8 mouse cellular contexts compared by ENCODE assay signal in the genomic region with DNA sequence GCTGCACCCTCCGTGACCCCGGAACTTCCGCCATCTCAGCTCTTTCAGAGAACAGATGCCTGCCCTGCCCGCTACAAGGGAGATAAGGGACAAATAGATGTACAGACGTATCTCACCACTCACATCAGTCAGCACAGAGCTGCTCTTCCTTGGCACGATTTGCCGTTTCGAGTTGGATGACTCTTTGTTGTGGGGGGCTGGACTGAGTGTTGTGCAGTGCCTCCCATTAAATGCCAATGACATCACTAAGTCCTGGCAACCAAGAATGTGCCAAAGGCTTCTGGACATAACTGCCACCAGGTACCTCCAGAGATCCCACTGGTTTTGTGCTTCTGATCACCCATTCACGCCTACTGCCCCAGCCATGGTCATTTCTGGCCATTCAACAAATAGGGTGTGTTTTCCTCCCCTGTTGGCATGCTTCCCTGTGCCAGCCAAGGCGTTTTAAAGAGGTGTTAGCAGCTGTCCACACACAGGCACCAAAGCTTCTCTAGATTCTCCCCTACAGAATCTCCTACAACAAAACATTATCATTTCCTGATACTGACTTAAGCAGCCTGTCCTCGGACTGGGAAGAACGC. TPM values are rescaled to one million over a fixed set of nuclear protein-coding genes. Genes with fewer than 3 reads are reported as not detected.
DNase-seq lines count a peak whose midpoint lies in the region; ATAC-seq and TF ChIP-seq lines count a peak whose summit lies in the region.

No protein-coding gene starts in this region.

- no peak for TF ChIP-seq CTCF in brain, embryonic 14.5 days (IDR thresholded peaks at IDR 0.05; ENCODE audit: borderline replicate concordance, extremely low read depth, insufficient read depth, insufficient read length)
- TF ChIP-seq CTCF in kidney, adult 2 months (conservative IDR thresholded peaks at IDR 0.05; ENCODE audit: insufficient read depth, insufficient read length, low read depth, low read length): no peak

- no peak overlapping the region for H3K27ac ChIP-seq in kidney, embryonic 15.5 days
- H3K27ac ChIP-seq in forebrain, embryonic 15.5 days (replicated peaks): no peak overlapping the region
- H3K27ac ChIP-seq in limb, embryonic 13.5 days: no peak overlapping the region
- H3K27ac ChIP-seq in neural tube, embryonic 12.5 days: no peak overlapping the region
- H3K27ac ChIP-seq in kidney, adult 2 months (ENCODE audit: insufficient read depth, low read depth, low read length): no peak overlapping the region

- peak overlapping the region; percentile 51 for H3K4me2 ChIP-seq in kidney, embryonic 15.5 days
- H3K4me2 ChIP-seq in forebrain, embryonic 15.5 days (replicated peaks): peak overlapping the region; percentile 32
- H3K4me2 ChIP-seq in limb, embryonic 13.5 days (replicated peaks): peak overlapping the region; percentile 55
- H3K4me2 ChIP-seq in neural tube, embryonic 12.5 days (replicated peaks): peak overlapping the region; percentile 49

- no peaks in the 10 kb centered on the region for H3K9me3 ChIP-seq in kidney, embryonic 15.5 days (replicated peaks)
- H3K9me3 ChIP-seq in forebrain, embryonic 15.5 days: no peaks in the 10 kb centered on the region
- peaks cover 4% of the 10 kb centered on the region; the same call in 1 of the 2 replicates for H3K9me3 ChIP-seq in limb, embryonic 13.5 days
- no peaks in the 10 kb centered on the region for H3K9me3 ChIP-seq in neural tube, embryonic 12.5 days

- H3K27me3 ChIP-seq in kidney, embryonic 15.5 days: peaks cover 9% of the 10 kb centered on the region
- H3K27me3 ChIP-seq in forebrain, embryonic 15.5 days: no peaks in the 10 kb centered on the region
- 0 out of 2 replicates have a peak, but pooled peaks cover 10% of the 10 kb centered on the region for H3K27me3 ChIP-seq in limb, embryonic 13.5 days
- no peaks in the 10 kb centered on the region for H3K27me3 ChIP-seq in neural tube, embryonic 12.5 days (replicated peaks)
- H3K27me3 ChIP-seq in kidney, adult 2 months (replicated peaks; ENCODE audit: control insufficient read depth, insufficient read depth, low read length): no peaks in the 10 kb centered on the region

- DNase-seq in kidney, adult 9 months: no peak
- DNase-seq in brain, embryonic 14.5 days (ENCODE audit: low read depth): peak; percentile 35
- no peak for DNase-seq in kidney, adult 2 months
- no peak for DNase-seq in gastrocnemius, postnatal 36 days

- intact Hi-C loops in gastrocnemius, postnatal 36 days (cut with DNase I): no loop called here

- 0 out of 2 replicates have a peak, but pooled peaks have one; percentile 38 for ATAC-seq in kidney, embryonic 15.5 days (replicated peaks; ENCODE audit: low FRiP score)
- peak; percentile 68 for ATAC-seq in forebrain, embryonic 15.5 days (replicated peaks)
- ATAC-seq in limb, embryonic 13.5 days (ENCODE audit: low FRiP score, low read depth): 0 out of 2 replicates have a peak, but pooled peaks have one; percentile 19
- ATAC-seq in neural tube, embryonic 12.5 days (ENCODE audit: low FRiP score, low read depth): peak; percentile 73; the same call in 1 of the 2 replicates

- TF ChIP-seq POLR2A in brain, embryonic 14.5 days (IDR thresholded peaks at IDR 0.05; ENCODE audit: borderline replicate concordance, extremely low read depth, insufficient read depth, insufficient read length, poor library complexity, severe bottlenecking): no peak
- TF ChIP-seq POLR2A in kidney, adult 2 months (IDR thresholded peaks at IDR 0.05; ENCODE audit: low read depth, low read length): no peak

- peaks cover 26% of the 10 kb centered on the region for H3K4me1 ChIP-seq in kidney, embryonic 15.5 days
- H3K4me1 ChIP-seq in forebrain, embryonic 15.5 days: peaks cover 20% of the 10 kb centered on the region
- peaks cover 16% of the 10 kb centered on the region; the same call in 1 of the 2 replicates for H3K4me1 ChIP-seq in limb, embryonic 13.5 days
- peaks cover 15% of the 10 kb centered on the region for H3K4me1 ChIP-seq in neural tube, embryonic 12.5 days
- H3K4me1 ChIP-seq in kidney, adult 2 months (ENCODE audit: control insufficient read depth, insufficient read depth, low read length): no peaks in the 10 kb centered on the region

- peak overlapping the region; percentile 22; the same call in 1 of the 2 replicates for H3K4me3 ChIP-seq in kidney, embryonic 15.5 days (replicated peaks)
- H3K4me3 ChIP-seq in forebrain, embryonic 15.5 days: peak overlapping the region; percentile 19
- H3K4me3 ChIP-seq in limb, embryonic 13.5 days: peak overlapping the region; percentile 24
- no peak overlapping the region for H3K4me3 ChIP-seq in neural tube, embryonic 12.5 days
- no peak overlapping the region for H3K4me3 ChIP-seq in kidney, adult 2 months (ENCODE audit: insufficient read depth, low read depth, low read length)

- no peaks in the 10 kb centered on the region for H3K36me3 ChIP-seq in kidney, embryonic 15.5 days
- no peaks in the 10 kb centered on the region for H3K36me3 ChIP-seq in forebrain, embryonic 15.5 days
- H3K36me3 ChIP-seq in limb, embryonic 13.5 days: no peaks in the 10 kb centered on the region
- no peaks in the 10 kb centered on the region for H3K36me3 ChIP-seq in neural tube, embryonic 12.5 days
- no peaks in the 10 kb centered on the region for H3K36me3 ChIP-seq in kidney, adult 2 months (ENCODE audit: control insufficient read depth, insufficient read depth, low read length)

- 33% methylated on average over 12 of the region's 12 CpGs for WGBS in kidney, embryonic 15.5 days
- WGBS in forebrain, embryonic 15.5 days: 40% methylated on average over 12 of the region's 12 CpGs
- 32% methylated on average over 12 of the region's 12 CpGs for WGBS in limb, embryonic 13.5 days
- 37% methylated on average over 12 of the region's 12 CpGs for WGBS in neural tube, embryonic 12.5 days
- WGBS in kidney, adult 2 months: 45% methylated on average over 12 of the region's 12 CpGs

- no peak overlapping the region for H3K9ac ChIP-seq in kidney, embryonic 15.5 days
- H3K9ac ChIP-seq in forebrain, embryonic 15.5 days (replicated peaks): no peak overlapping the region
- H3K9ac ChIP-seq in limb, embryonic 13.5 days: no peak overlapping the region
- H3K9ac ChIP-seq in neural tube, embryonic 12.5 days: no peak overlapping the region

RNA-seq across cellular contexts. Expression of a gene that starts 11.7 kb away (rescaled TPM):
- polyA plus RNA-seq in kidney, embryonic 15.5 days (2015; fragmentation: Nextera tagmentation; extraction: Ambion mirVana): 0.64 and 0.73 TPM in 2 replicates
- 0.75 and 0.96 TPM in 2 replicates for polyA plus RNA-seq in brain, embryonic 14.5 days (2012; rRNA removed)
- polyA plus RNA-seq in forebrain, embryonic 15.5 days (2015; fragmentation: Nextera tagmentation; extraction: Ambion mirVana): 0.65 and 0.88 TPM in 2 replicates
- 1.6 and 1.7 TPM in 2 replicates for polyA plus RNA-seq in limb, embryonic 13.5 days (2015; fragmentation: Nextera tagmentation; extraction: Ambion mirVana)
- polyA plus RNA-seq in neural tube, embryonic 12.5 days (2016; fragmentation: Nextera tagmentation; extraction: Ambion mirVana): 0.57 and 1.1 TPM in 2 replicates
- 0.42 and 0.88 TPM in 2 replicates for polyA plus RNA-seq in kidney, adult 2 months (2012; rRNA removed)
- total RNA-seq in gastrocnemius, postnatal 36 days (2021): under 1 TPM; 0.33 to 0.57 TPM

Comparison
In these comparisons a context has a peak if more than half of its experiments do, and no peak if none do; other contexts are left out.
1. H3K4me3 ChIP-seq: peak in kidney, embryonic 15.5 days (single experiment), forebrain, embryonic 15.5 days (single experiment) and limb, embryonic 13.5 days (single experiment); none in neural tube, embryonic 12.5 days (single experiment) and kidney, adult 2 months (single experiment).
2. ATAC-seq: peak in every context shown above with its lines; median percentile 73 in neural tube, embryonic 12.5 days; 68 in forebrain, embryonic 15.5 days; 38 in kidney, embryonic 15.5 days; 19 in limb, embryonic 13.5 days.
3. Peak in every context shown above with its lines, with median percentiles within 50 percentile points of each other: H3K4me2 ChIP-seq.